Mouse (Mus musculus) common myeloid progenitor, adult 5-6 weeks (primary cell): ENCODE measurements around the gene Churc1. TPM values are rescaled to one million over a fixed set of nuclear protein-coding genes. Genes with fewer than 3 reads are reported as not detected.

Experiments
- ATAC-seq: replicated peaks from 2 replicates; pipeline ENCODE4 v1.8.0; 2016; ENCODE audit warnings: low read depth, mild to moderate bottlenecking, moderate TSS enrichment, inconsistent platforms; ENCODE audit not compliant: poor library complexity, severe bottlenecking
- total RNA-seq: library from RNA; stranded (forward); fragments of 200-1000, 187-1606 nt; gene quantifications from 2 replicates; pipeline ENCODE4 v1.2.3, GENCODE M21; 2017

Gene Churc1
- 42.0 and 45.8 TPM in 2 replicates for total RNA-seq

DNA sequence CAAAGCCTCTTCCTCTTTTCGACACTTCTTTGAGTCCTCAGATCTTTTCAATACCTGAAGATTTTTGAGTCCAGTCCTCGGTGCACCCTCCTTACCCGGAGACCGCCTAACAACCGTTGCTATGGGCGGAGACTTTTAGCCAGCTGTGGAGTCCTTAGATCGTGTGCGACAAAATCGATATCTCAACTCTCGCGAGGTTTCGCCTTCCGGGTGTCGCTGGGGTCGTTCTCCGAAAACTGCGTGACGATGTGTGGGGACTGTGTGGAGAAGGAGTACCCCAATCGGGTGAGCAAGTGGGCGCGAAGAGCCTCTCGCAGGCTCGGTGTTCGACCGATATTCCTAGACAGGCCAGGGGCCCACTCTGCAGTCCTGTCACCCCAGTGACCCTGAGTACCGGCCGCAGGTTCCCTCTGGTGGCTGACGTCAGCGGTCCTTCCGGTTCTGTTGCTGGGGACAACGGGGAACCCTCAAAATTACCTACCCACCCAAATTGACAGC, at the start of gene Churc1, which contains the start of gene Fntb:
Churc1 (plus strand) TSS at position 185 of the 498 bp plus-strand sequence.
Fntb (plus strand) TSS at position 236 of the 498 bp plus-strand sequence.
- peak; percentile 94 for ATAC-seq

DNA sequence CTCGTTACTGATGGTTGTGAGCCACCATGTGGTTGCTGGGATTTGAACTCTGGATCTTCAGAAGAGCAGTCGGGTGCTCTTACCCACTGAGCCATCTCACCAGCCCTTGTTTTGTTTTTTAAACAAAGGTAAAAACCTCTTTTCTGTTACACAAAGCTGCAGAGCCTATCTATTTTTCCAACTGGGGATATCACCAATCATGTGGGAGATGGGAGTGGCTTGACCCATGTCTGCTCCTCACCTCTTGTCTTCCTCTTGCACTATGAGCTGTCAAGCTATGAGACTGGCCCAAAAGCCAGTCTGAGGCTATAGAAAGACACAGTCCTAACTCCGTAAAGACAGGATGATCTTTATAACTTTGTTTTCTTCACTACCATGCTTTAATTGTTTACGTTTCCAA, 47.0 kb upstream of the Churc1 start:
- no peak for ATAC-seq

DNA sequence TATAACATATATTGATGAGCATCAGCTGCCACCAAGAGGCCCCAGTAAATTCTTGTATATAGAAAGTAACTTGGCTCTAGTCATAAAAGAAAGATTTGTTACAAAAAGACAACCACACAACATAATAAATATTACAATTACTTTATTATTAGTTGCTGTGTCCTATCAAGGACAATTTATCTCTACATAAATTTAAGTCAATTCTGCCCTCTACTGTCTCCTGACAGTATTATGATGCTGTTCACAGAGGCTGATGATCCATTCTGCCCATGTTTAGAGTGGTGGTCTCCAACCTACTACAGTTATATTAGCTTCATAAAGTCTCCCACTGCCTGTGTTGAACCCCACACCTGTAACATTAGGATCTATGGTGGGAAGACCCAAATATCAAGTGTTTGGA, 44.8 kb upstream of the Churc1 start:
- ATAC-seq = no peak

DNA sequence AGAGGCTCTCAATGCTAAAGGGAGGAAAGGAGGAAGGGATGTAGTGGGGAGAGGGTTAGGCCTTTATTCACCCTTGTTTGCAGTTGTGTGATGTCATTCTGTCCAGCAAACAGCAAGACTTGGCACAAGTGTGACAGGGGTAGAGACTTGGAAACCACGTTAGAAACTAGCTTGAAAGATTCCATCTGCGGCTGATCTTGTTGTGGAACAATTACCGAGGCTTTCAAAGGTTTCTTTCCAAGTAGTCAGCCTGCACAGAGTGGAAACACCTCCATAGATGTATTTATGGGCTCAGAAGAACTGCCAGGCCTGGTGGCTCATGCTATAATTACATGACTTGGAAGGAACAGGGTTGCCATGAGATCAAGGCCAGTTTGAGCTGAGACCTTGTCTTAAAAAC, 43.3 kb upstream of the Churc1 start:
- no peak for ATAC-seq

DNA sequence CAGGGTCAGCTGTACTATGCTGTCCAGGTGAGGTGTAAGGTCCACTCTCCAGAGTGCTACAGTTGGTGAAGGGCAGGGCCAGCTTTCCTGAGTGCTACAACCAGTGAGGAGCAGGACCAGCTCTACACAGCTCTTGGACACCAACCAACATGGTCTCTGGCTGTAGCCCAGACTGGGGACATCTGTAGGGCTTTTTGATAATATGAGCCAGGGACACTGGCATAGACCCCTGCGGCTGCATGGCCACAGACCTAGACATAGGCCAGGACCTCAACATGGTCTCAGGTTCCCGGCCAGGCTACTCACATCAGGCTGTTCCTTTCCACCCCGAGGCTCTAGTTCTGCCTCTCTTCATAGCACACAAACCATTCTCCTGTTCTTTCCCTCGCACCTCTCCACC, 37.4 kb upstream of the Churc1 start:
- no peak for ATAC-seq

DNA sequence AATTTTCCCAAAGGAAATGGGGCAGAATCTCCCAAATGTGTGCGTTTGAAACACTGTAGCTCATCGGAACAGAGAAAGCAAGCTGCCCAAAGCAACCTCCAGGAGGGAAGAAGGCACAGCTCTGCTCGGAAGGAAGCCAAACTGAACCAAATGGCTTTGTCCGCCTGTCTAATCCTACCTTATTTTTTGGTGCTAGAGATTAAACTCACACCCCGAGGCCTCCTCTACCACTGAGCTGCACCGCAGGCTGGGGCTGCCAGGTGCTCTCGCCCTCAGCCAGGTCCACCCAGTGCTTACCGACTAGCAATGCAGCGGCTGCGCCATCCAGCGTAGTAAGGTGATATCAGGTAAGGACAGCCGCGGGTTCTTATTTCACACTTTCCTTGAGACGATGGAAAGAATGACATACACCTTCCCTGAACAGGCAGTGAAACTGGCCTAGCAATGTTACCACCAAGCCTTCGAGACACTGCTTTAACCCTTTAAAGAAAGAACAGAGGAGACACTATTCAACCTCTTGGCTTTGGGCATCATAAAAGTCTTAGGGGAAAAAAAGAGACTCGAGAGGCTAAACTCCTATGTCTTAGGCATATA, 14.4 kb upstream of the Churc1 start:
- no peak for ATAC-seq

DNA sequence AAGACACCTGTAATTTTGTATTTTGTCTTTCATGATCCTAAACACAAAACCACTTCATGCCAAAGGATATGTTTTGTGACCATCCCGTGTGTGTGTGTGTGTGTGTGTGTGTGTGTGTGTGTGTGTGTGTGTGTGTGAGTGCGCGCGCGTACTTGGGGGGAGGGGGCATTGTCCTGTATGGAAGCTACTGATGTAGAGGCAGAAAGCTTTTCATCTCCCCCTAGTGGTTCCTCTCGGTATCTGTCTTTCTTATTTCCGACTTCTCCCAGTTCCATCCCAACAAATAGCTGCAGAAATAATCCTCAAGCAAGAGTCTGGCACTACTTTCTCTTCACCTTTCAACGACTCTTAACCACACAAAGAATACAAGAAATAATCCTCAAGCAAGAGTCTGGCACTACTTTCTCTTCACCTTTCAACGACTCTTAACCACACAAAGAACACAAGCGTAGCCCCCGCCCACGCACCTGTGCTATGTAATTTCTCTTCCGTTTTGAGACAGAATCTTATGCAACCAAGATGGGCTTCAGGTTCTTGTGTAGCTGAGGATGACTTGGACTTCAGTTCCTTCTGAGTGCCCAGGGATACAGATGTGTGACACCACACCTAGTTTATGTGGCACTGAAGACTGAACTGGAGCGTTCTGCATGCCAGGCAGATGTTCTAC, 12.6 kb upstream of the Churc1 start:
- ATAC-seq = peak; percentile 63; the same call in 1 of the 2 replicates

DNA sequence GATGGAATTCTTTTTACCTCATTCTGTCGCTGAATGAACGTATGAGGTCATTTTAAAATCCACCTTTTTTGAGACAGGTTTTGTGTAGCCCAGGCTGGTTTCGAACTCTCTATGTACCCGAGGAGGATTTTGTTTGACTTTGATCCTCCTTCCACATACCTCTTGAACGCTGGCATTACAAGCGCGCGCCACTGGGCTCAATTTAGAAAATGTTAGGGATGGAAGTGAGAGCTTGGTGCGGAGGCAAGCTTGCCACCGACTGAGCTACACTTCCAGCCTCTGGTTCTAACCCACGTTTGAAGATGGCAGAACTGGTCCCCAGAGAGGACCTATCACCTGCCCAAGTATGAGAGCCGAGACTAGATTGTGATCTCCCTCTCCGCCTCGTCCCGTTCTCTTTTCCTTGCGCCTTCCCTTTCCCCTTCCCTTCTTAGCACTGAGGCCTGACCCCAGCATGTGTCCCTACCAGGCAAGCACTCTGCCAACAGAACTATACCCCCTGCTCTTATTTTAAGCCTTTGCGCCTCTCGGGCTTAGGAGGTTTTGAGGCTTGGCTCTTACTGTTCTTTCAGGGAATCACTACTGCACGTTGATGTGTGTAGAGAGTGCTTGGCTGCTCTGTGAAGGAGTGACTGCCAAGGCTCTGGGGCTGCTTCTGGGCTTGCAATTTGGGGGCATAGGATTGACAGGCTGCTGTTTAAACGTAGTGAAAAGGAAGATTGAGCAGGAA, 728 bp downstream of the Churc1 start:
- ATAC-seq = peak; percentile 3; the same call in 1 of the 2 replicates

DNA sequence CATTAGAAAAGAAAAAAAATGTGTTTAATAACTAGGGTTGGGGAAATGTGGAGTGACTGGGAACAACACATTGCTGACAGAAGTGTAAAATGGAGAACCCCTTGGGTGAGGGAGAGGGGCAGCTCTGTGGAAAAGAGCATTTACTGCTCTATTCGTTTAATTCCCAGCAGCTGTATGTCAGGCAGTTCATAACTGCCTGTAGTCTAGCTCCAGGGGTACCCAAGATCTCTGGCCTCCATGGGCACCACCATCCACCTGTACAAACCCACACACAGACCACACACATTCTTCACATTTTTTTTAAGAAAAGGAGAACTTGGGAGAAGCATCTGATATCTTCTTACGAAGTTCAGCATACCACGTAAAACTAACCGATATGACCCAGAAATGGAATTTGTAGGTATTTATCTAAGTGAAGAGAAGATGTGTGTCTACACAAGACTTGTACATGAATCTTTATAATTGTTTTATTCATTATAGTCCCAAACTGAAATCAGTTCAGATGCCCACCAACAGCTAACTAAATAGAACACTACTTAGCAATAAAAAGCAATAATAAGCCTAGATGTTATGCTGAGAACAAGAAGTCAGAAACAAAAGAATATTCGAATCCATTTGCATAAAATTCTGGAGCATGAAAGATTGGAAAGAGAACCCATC, 5.6 kb downstream of the Churc1 start:
- ATAC-seq = no peak

DNA sequence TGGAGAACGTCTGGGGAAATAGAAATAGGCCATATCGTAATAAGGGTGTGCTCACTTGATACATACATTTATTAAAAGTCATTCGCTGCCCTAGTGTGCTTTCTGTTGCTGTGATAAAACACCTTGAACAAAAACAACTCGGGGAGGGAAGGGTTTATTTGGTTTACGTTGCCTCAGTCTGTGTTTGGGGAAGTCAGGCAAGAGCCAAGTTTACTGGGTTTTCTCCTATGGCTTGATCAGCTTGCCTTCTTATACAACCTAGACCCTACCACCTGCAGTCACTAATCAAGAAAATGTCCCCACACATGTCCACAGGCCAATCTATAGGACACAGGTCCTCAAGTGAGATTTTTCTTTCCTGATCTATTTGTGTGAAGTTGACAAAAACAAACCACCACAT, 6.2 kb downstream of the Churc1 start:
- ATAC-seq = no peak

DNA sequence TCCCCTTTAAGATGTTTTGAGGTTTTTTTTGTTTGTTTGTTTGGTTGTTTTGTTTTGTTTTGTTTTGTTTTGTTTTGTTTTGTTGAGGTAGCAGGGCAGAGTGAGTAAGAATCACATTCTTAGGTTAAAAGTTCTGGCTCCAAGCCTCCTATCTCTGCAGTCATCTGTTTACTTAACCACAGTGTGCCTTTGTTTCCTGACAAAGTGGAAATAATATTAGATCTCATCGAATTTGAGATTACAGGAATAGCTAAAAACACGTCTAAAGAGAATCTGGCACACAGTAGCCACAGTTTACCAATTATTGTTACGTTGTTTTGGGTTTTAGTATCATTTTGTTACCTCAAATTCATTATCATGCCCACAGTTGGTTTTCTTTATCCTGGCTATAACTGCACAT, 9.3 kb downstream of the Churc1 start:
- no peak for ATAC-seq

DNA sequence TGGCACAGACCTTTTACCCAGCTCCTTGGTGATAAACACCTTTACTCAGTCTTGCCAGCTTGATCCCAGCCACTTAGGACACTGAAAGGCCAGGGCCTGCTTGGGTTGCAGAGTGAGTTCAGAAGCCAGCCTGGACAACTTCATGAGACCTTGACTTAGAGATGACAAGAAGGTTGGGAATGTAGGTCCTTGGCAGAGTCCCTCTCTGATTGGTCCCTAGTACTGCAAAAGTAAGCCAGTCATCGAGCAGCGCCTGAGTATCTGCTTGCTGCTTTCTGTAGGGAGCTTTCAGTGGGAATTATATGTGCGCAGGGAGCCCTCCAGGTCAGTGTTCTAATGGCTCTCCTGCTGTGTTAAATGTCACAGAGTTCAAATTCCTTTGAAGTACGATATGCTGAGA, 9.8 kb downstream of the Churc1 start:
- no peak for ATAC-seq

DNA sequence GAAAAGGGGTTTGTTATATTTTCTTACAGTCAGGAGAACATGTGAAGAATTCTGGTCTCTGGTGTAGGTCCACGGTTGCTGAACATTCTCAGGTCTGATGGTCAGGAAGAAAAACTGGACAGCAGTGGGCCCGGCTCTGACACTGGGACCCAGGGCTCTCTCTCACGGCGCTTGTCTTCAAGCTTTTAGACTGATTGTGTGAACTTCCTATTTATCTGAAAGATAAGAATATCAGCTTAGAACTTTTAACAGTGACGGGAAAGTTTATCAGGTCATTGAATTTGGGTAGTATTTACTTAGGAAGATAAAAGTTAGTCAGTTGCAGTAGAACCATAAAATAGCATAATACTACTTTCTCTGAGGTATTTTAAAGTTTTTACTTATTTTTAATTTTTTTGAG, 11.6 kb downstream of the Churc1 start:
- ATAC-seq = no peak

DNA sequence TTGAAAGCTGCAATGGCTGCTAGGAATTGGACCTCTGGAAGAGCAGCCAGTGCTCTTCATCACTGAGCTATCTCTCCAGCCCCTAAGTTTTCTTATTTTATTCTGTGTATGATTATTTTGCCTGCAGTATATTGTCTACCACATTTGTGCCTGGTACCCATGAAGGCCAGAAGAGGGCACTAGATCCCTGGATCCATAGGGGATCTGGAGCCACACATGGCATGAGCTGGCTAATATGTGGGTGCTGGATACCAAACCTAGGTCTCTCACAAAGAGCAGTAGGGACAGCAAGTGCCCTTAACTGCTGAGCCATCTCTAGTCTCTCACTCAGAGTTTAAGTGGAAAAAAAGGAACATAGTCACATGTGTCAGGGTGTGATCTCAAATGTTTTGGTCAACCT, 12.5 kb downstream of the Churc1 start:
- no peak for ATAC-seq

DNA sequence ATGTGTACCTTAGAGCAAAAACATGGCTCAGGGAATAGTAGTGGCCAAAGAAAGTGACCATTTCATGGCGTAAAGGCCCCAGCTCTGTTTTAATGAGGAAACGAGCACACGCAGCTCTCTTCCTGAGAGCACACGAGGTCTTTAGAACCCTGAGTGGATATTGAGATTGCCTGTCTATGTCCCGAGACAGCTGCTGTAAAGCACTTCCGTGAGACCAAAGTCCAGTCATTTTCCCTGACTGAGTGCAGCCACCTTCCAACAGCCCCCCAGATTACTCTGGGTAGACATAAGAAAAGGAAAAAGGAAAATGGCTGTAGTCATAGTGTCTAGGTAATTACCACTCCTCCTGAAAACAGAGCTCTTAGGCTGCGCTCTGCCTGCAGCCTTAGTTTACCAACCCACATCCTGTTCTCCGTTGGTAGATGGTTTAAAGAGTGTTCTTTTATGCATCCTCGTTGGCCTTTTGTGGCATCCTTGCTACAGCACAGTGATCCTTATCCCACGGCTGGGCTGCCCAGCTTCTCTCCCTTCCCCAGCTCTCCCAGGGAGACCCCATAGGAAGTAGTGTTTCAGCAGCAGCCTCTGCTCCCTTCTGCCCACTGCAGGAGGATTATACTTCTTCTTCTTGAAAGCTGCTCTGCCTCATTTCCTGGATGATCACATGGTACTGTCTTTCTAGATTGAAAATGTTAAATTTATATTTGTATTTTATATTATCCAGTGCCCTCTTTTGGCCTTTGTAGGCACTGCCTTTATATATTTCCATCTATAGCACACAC, 13.2 kb downstream of the Churc1 start:
- no peak for ATAC-seq

DNA sequence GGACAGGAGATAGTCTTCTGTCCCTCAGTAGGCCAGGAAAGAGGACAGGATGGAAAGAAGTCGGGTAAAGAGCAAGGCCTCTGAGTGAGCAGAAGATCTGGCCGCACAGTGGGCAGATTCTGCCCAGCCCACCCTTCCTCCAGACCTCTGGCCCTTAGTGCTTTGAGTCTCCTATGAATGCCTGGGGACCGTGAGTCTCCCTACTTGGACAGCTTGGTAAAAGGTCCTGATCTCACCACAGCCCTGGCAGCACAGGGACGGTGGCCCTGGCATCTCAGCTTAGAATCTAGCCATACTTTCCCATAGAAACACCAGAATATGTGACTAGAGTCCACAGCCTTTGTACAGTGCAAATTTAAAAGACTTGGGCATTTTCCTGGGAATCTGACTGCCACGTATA, 14.6 kb downstream of the Churc1 start:
- ATAC-seq = no peak

DNA sequence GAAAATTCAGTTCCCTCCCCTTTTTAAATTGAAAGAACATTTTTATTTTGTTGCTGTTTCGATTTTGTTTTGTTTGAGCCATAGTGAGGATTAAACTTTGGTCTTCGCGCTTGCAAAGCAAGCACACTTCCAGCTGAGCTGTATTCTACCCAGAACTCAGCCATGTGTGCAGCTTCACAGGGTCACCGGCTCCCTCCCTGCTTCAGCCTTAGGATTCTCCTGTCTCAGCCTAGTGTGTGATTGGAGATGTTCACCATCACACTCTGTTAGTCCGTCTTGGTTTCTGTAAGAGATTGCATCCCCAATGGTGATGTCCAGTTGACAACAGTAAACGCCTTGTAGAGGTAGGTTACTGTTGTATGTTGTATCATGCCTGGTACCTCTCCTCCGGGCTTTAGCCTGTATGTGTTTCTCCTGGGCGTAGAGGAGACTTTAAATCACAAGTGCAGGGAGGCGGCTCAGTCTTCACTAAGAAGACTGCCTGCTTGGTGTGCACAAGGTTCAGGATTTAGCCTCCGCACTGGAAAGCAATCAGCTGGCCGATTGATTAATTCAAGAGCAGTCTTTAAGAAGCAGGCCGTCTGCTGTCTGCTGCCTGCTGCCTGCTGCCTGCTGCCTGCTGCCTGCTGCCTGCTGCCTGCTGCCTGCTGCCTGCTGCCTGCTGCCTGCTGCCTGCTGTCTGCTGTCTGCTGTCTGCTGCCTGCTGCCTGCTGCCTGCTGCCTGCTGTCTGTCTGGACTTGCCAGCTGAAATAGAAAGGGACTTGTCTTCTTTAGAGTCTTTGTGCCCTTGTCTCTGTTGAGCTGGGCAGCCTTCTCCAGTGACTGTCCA, 15.5 kb downstream of the Churc1 start:
- ATAC-seq = no peak

DNA sequence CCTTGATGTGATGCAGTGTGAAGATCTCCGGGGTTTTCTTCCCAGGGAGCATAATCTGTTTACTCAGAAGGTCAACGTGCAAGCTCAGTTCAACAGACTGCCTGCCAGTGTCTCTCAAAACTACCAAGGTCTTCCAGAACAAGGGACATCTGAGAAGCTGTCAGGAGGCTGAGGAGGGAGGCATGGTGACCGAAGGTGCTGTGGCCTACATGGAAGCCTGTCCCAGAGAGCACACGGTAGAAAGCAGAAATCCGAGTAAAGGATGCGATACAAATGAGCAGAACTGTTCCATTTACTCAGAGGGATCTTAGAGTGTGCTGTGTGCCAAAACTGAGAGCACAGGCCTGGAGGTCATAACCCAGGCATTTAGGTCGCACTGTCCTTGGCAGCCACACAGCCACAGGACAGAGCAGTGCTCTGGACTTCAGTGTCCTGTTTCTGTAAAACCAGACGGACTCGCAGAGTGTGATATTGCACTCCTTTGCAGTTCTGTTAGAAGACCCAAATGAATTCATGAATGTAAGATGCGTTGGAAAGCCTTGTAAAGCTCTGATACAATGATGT, 18.8 kb downstream of the Churc1 start:
- no peak for ATAC-seq
